Mouse (Mus musculus) kidney, postnatal 14 days (tissue): ENCODE results near the gene Nat14.

Source experiments
- DNase-seq: peaks from one replicate; pipeline ENCODE4 v3.0.0; 2022; ENCODE audit warnings: mixed read lengths

Nat14 gene

GRCm38 (mm10) chr7:4950561-4951342 is 28.9 kb downstream of the Nat14 start:
- DNase-seq = no peak

- DNase-seq = no peak
These were observed 32.1 kb downstream of the Nat14 start for GRCm38 (mm10) chr7:4953815-4954445.

GRCm38 (mm10) chr7:4957361-4957760 is 35.5 kb downstream of the Nat14 start:
- DNase-seq = no peak

- no peak for DNase-seq
These were observed 41.7 kb downstream of the Nat14 start for GRCm38 (mm10) chr7:4963527-4963926.

GRCm38 (mm10) chr7:4964272-4964671 is 42.4 kb downstream of the Nat14 start, which contains the start of gene Sbk2:
TSS of gene Sbk2 (minus strand) at chr7:4964406.
- DNase-seq = peak; percentile 86

GRCm38 (mm10) chr7:4964988-4965387 is 43.2 kb downstream of the Nat14 start:
- no peak for DNase-seq

- DNase-seq = no peak
These were observed 49.2 kb downstream of the Nat14 start, which contains the start of gene Sbk3 for GRCm38 (mm10) chr7:4971068-4971467. TSS of gene Sbk3 (minus strand) at chr7:4971168.

GRCm38 (mm10) chr7:4971710-4972109 is 49.9 kb downstream of the Nat14 start:
- DNase-seq = no peak

GRCm38 (mm10) chr7:4972321-4973047 is 50.7 kb downstream of the Nat14 start:
- peak; percentile 22 for DNase-seq
